Mouse (Mus musculus) forebrain, embryonic 15.5 days (tissue): ENCODE measurements around the gene Prrx1. TPM values are rescaled to one million over a fixed set of nuclear protein-coding genes. Genes with fewer than 3 reads are reported as not detected.

ENCODE experiments used
- ATAC-seq: fragments of 200-750 bp; cut with Nextera tagmentation; replicated peaks from 2 replicates; pipeline ENCODE4 v1.8.0; 2017; ENCODE audit warnings: mild to moderate bottlenecking, moderate TSS enrichment, moderate library complexity
- H3K27ac ChIP-seq: fragments of 300-500 bp; sonication (generic); replicated peaks from 2 replicates; pipeline ENCODE4 v1.5.1; 2015; ENCODE audit warnings: mild to moderate bottlenecking, inconsistent platforms
- H3K27me3 ChIP-seq: fragments of 300-500 bp; sonication (generic); 2 replicates; pipeline ENCODE4 v1.6.1; 2015; ENCODE audit warnings: inconsistent platforms
- H3K36me3 ChIP-seq: fragments of 300-500 bp; sonication (generic); 2 replicates; pipeline ENCODE4 v1.6.1; 2015; ENCODE audit warnings: mild to moderate bottlenecking, inconsistent platforms
- H3K4me1 ChIP-seq: fragments of 300-500 bp; sonication (generic); 2 replicates; pipeline ENCODE4 v1.6.1; 2015; ENCODE audit warnings: inconsistent platforms
- H3K4me2 ChIP-seq: fragments of 300-500 bp; sonication (generic); replicated peaks from 2 replicates; pipeline ENCODE4 v1.6.1; 2015; ENCODE audit warnings: mild to moderate bottlenecking, inconsistent platforms
- H3K4me3 ChIP-seq: fragments of 300-500 bp; sonication (generic); 2 replicates; pipeline ENCODE4 v1.5.1; 2015; ENCODE audit warnings: mild to moderate bottlenecking, inconsistent platforms
- H3K9ac ChIP-seq: fragments of 300-500 bp; sonication (generic); replicated peaks from 2 replicates; pipeline ENCODE4 v1.6.1; 2015; ENCODE audit warnings: mild to moderate bottlenecking, inconsistent platforms
- H3K9me3 ChIP-seq: fragments of 300-500 bp; sonication (generic); 2 replicates; pipeline ENCODE4 v1.6.1; 2016; ENCODE audit warnings: inconsistent platforms
- WGBS: fragments of 180-500 bp; shearing (Covaris S2); methylation state at CpG from one replicate; pipeline ENCODE4 v1.1.7; 2015; ENCODE audit warnings: mixed read lengths; 5-methylcytosine and 5-hydroxymethylcytosine counted together
- polyA plus RNA-seq: library from polyadenylated mRNA; unstranded; fragments of >200 nt; fragmentation: Nextera tagmentation; extraction: Ambion mirVana; gene quantifications from 2 replicates; pipeline ENCODE4 v1.2.1, GENCODE M21; 2015

Gene Prrx1
- polyA plus RNA-seq, 1 experiment from 2014 or later = 4.0 TPM

DNA sequence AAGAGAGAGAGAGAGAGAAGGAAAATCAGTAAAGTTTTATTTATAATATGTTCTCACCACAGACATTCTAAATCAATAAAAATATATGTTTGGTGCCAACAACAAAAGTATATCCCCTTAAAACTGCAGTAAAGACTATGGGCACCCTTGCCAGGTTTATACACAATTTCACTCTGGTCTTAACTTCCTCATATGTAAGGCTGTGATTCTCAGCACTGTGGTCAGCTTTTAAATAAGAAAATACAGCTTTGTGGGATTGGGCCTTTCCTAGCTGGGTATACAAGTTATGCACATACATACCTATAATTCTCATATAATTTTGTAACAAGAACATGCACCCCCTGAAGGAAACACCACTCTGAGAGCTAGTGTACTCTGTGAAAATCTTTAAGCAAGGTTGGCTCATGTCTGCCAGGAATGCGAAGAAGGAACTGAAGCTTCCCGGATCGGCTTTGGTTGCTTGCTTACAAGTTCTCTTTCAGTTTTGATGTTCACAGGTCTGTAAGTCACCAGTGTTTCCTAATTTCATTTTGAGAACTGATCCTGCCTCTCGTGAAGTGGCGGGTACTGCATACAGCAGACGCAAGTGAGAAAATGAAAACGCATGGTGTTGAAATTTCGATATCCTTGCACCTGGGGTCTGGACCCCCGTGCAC is 29.4 kb downstream of the Prrx1 start:
- Histone ChIP-seq H3K9ac (no peak overlapping the region), H3K9me3 (no peaks in the 10 kb centered on the region), H3K27me3 (no peaks in the 10 kb centered on the region), H3K4me1 (peaks cover 34% of the 10 kb centered on the region), H3K4me3 (no peak overlapping the region), H3K36me3 (no peaks in the 10 kb centered on the region), H3K4me2 (no peak overlapping the region), H3K27ac (no peak overlapping the region)
- WGBS = 92% methylated on average over 9 of the region's 9 CpGs
- no peak for ATAC-seq

GRCm38 (mm10) chr1:163281450-163282198 is 31.9 kb downstream of the Prrx1 start:
- H3K4me3 ChIP-seq = no peak overlapping the region
- H3K9me3 ChIP-seq = no peaks in the 10 kb centered on the region
- 28% methylated on average over 7 of the region's 7 CpGs for WGBS
- no peak overlapping the region for H3K4me2 ChIP-seq
- H3K9ac ChIP-seq = no peak overlapping the region
- peak overlapping the region; percentile 0; the same call in 1 of the 2 replicates for H3K27ac ChIP-seq
- ATAC-seq = peak; percentile 36
- peaks cover 34% of the 10 kb centered on the region for H3K4me1 ChIP-seq
- no peaks in the 10 kb centered on the region for H3K36me3 ChIP-seq
- H3K27me3 ChIP-seq = no peaks in the 10 kb centered on the region

DNA sequence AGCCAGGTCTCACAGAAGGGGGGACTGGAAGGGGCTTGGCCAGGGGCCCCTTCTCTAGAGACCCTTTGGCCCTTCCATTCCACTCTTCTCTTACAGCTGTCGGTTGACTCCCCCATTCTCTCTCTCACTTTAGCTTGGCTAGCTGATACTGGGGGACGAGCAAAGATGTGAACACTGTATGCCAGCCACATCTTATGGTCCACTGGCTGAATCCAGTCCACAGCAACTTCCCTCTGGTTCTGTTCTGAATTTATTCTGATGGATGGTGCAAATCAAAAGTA is 32.7 kb downstream of the Prrx1 start:
- peaks cover 34% of the 10 kb centered on the region for H3K4me1 ChIP-seq
- H3K27me3 ChIP-seq = no peaks in the 10 kb centered on the region
- peak; percentile 84 for ATAC-seq
- no peak overlapping the region for H3K9ac ChIP-seq
- H3K9me3 ChIP-seq = no peaks in the 10 kb centered on the region
- WGBS = 19% methylated on average over 2 of the region's 2 CpGs
- H3K4me2 ChIP-seq = no peak overlapping the region
- no peak overlapping the region for H3K4me3 ChIP-seq
- H3K27ac ChIP-seq = peak overlapping the region; percentile 67; the same call in 1 of the 2 replicates
- no peaks in the 10 kb centered on the region for H3K36me3 ChIP-seq

- H3K9me3 ChIP-seq = no peaks in the 10 kb centered on the region
- no peak overlapping the region for H3K9ac ChIP-seq
- H3K4me3 ChIP-seq = no peak overlapping the region
- H3K4me2 ChIP-seq = no peak overlapping the region
- no peaks in the 10 kb centered on the region for H3K36me3 ChIP-seq
- peak overlapping the region; percentile 67 for H3K27ac ChIP-seq
- no peaks in the 10 kb centered on the region for H3K27me3 ChIP-seq
- WGBS = 24% methylated on average over 7 of the region's 7 CpGs
- ATAC-seq = peak; percentile 80
- peaks cover 33% of the 10 kb centered on the region for H3K4me1 ChIP-seq
These were observed 33.2 kb downstream of the Prrx1 start for GRCm38 (mm10) chr1:163280097-163280841.

DNA sequence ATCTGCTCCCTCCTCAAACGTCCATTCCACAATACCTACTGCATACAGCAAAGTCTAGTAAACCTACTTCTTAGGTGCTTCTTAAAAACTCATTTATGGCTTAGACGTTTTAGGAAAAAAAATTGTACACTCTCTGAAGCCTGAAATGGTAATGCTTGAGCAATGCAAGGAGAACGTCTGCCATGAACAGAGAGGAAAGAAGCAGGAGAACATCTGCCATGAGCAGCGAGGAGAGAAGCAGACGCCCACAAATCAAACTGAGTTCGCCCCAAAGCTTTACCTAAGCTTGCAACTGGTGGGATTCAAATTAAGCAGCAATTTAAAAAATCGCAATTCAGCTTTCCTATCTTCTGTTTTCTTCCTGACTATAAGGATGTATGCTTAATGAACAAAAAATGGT is 36.4 kb downstream of the Prrx1 start:
- no peaks in the 10 kb centered on the region for H3K27me3 ChIP-seq
- H3K4me3 ChIP-seq = no peak overlapping the region
- H3K9ac ChIP-seq = no peak overlapping the region
- no peak overlapping the region for H3K4me2 ChIP-seq
- peaks cover 23% of the 10 kb centered on the region for H3K4me1 ChIP-seq
- H3K27ac ChIP-seq = no peak overlapping the region
- H3K36me3 ChIP-seq = no peaks in the 10 kb centered on the region
- H3K9me3 ChIP-seq = no peaks in the 10 kb centered on the region
- no peak for ATAC-seq
- WGBS = 90% methylated on average over 7 of the region's 7 CpGs

- Histone ChIP-seq H3K27me3 (no peaks in the 10 kb centered on the region), H3K4me2 (no peak overlapping the region), H3K36me3 (no peaks in the 10 kb centered on the region), H3K4me1 (peaks cover 3% of the 10 kb centered on the region), H3K27ac (no peak overlapping the region), H3K9me3 (no peaks in the 10 kb centered on the region), H3K9ac (no peak overlapping the region), H3K4me3 (no peak overlapping the region)
- 93% methylated on average over 3 of the region's 3 CpGs for WGBS
- no peak for ATAC-seq
These were observed 38.6 kb downstream of the Prrx1 start for GRCm38 (mm10) chr1:163274919-163275318.

DNA sequence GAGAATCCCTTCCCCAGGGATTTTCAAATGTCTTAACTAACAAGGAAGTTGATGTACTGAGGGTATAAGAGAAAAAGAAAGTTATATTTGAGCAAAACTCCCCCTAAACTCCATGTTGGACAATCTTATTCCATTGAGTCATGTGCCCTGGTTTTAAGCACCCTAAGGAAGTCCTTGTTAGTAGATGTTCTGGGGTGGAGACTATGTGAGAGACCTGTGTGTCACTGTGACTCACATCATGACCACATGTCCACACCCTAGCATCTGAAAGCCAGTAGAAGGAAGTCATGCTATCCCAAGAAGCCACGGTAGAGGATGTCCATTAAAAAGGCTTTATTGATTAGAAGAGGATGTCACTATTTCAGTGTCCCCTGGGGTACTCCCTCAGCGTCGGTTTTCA is 40.4 kb downstream of the Prrx1 start:
- ATAC-seq = no peak
- no peaks in the 10 kb centered on the region for H3K4me1 ChIP-seq
- H3K9me3 ChIP-seq = no peaks in the 10 kb centered on the region
- no peaks in the 10 kb centered on the region for H3K36me3 ChIP-seq
- H3K9ac ChIP-seq = no peak overlapping the region
- WGBS = 93% methylated on average over 3 of the region's 3 CpGs
- no peak overlapping the region for H3K27ac ChIP-seq
- H3K4me2 ChIP-seq = no peak overlapping the region
- no peak overlapping the region for H3K4me3 ChIP-seq
- H3K27me3 ChIP-seq = no peaks in the 10 kb centered on the region

DNA sequence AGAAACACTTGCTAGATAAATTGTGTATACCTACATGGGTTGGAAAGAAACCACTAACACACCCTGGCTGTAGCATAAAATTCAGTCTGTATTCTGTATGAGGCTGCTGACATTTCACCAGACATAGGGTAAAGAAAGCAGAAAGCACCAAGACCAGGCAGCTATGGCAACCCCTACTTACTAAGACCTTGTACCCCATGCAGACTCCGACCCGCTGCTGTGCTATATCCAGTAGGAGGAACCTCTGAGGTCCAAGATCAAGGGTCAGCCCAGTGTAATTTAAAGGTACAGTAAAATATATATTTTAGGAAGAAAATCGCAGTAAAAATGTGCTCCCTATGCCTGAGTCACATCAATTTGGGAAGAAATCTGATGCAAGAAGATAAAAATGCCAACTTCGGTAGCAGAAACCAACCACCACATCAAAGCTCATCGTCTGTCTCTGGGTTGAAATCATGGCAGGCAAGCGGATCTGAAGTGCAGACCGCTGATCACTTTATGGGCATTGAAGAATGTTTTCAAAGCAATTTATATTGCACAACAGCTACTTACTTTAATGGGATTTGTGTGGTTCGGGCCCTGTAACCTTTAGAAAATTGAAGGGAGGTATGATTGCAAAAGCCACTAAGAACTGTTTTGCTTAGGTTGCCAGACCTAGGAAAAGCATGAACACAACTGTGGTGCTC is 46.5 kb downstream of the Prrx1 start:
- WGBS = 90% methylated on average over 8 of the region's 8 CpGs
- H3K4me3 ChIP-seq = no peak overlapping the region
- ATAC-seq = no peak
- no peak overlapping the region for H3K9ac ChIP-seq
- H3K27me3 ChIP-seq = no peaks in the 10 kb centered on the region
- H3K27ac ChIP-seq = no peak overlapping the region
- no peaks in the 10 kb centered on the region for H3K36me3 ChIP-seq
- no peaks in the 10 kb centered on the region for H3K4me1 ChIP-seq
- H3K4me2 ChIP-seq = no peak overlapping the region
- H3K9me3 ChIP-seq = no peaks in the 10 kb centered on the region

- ATAC-seq = peak; percentile 69
- Histone ChIP-seq H3K36me3 (no peaks in the 10 kb centered on the region), H3K27ac (no peak overlapping the region), H3K27me3 (no peaks in the 10 kb centered on the region), H3K9me3 (no peaks in the 10 kb centered on the region), H3K4me1 (0 out of 2 replicates have a peak, but pooled peaks cover 4% of the 10 kb centered on the region), H3K4me2 (no peak overlapping the region), H3K9ac (no peak overlapping the region), H3K4me3 (no peak overlapping the region)
- WGBS = 31% methylated on average over 2 of the region's 2 CpGs
These were observed 56.2 kb downstream of the Prrx1 start for GRCm38 (mm10) chr1:163257298-163257697.

DNA sequence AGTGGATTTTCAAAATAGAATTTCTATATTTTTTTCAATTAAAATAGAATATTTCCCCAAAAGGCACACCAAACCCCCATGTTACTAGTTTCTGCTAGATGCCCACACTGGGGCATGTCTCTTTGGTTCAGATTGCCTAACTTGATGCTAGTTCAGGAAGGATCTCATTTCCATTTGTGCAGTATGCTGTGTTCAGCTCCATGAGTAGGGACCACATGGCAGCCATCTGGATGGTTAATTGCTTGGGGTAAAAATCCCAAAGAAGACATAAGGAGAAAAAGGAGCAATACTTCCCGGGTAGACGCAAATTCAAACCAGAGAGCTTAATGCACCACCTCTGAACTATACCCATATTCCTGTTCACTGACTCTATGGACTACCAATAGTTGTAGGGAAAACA is 57.6 kb downstream of the Prrx1 start:
- Histone ChIP-seq H3K4me2 (no peak overlapping the region), H3K4me1 (0 out of 2 replicates have a peak, but pooled peaks cover 4% of the 10 kb centered on the region), H3K36me3 (no peaks in the 10 kb centered on the region), H3K27ac (no peak overlapping the region), H3K4me3 (no peak overlapping the region), H3K27me3 (no peaks in the 10 kb centered on the region), H3K9me3 (no peaks in the 10 kb centered on the region), H3K9ac (no peak overlapping the region)
- peak; percentile 70 for ATAC-seq
- WGBS = 48% methylated on average over 2 of the region's 2 CpGs

DNA sequence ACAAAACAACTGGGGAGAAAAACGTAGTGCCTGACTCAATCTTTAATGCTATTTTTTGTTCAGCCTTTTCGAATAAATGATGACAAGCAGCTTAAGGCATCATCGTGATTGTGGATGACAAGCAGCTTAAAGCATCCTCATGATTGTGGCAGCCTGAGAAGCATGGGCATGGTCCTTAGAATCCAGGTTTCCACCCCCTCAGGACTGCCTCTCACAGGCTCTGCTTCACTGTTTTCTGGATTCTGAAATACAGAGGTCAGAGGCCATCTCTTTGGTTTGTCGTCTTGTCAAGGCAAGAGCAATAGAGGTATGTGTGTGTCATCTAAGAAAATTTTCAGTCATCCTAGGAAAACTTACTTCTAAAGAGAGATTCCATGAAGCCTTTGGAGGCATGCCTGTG is 60.7 kb downstream of the Prrx1 start:
- H3K27ac ChIP-seq = no peak overlapping the region
- H3K4me2 ChIP-seq = no peak overlapping the region
- H3K9me3 ChIP-seq = no peaks in the 10 kb centered on the region
- H3K4me1 ChIP-seq = 0 out of 2 replicates have a peak, but pooled peaks cover 4% of the 10 kb centered on the region
- no peaks in the 10 kb centered on the region for H3K27me3 ChIP-seq
- H3K9ac ChIP-seq = no peak overlapping the region
- no peaks in the 10 kb centered on the region for H3K36me3 ChIP-seq
- no peak overlapping the region for H3K4me3 ChIP-seq
- ATAC-seq = no peak
- WGBS = 86% methylated on average over 4 of the region's 4 CpGs

DNA sequence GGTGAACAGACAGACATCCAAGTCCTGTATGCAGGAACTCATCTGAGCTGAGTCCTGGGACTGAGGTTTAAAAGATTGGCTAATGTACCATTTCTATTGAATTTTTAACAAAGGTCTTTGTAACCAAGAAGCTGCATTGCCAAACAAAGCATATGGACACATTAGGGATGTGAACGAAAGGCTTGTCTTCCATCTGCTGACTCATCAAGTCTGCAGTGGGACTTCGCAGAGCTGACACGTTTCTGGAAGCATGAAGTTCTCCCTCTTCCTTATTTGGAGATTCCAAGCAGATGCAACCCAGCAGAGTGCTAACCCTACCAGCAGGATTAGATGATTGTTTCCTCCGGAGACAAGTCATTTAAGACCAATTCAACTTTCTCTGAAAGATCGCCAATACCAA is 61.2 kb downstream of the Prrx1 start:
- Histone ChIP-seq H3K4me1 (no peaks in the 10 kb centered on the region), H3K27me3 (no peaks in the 10 kb centered on the region), H3K27ac (no peak overlapping the region), H3K9ac (no peak overlapping the region), H3K4me3 (no peak overlapping the region), H3K9me3 (no peaks in the 10 kb centered on the region), H3K4me2 (no peak overlapping the region), H3K36me3 (no peaks in the 10 kb centered on the region)
- no peak for ATAC-seq
- 55% methylated on average over 5 of the region's 5 CpGs for WGBS
